Mouse (Mus musculus) bone marrow, adult 2 months (tissue): ENCODE data around the gene Trip11.

Source experiments
- CTCF ChIP-seq: fragments of 200-500 bp; IDR thresholded peaks from 2 replicates; pipeline ENCODE4 v1.5.1; 2011; ENCODE audit warnings: low read length, control low read depth; ENCODE audit not compliant: control insufficient read depth, insufficient read depth
- POLR2A ChIP-seq: fragments of 200-500 bp; IDR thresholded peaks from 2 replicates; pipeline ENCODE4 v1.6.1; 2011; ENCODE audit warnings: low read depth, mild to moderate bottlenecking, control low read depth, low read length, borderline replicate concordance; ENCODE audit not compliant: control insufficient read depth

- no peak for TF ChIP-seq CTCF
- TF ChIP-seq POLR2A, result no peak
Measured at GRCm38 (mm10) chr12:101851846-101852564, 61.1 kb downstream of the Trip11 start.
